Mouse (Mus musculus): Measurements from ENCODE around the gene Sh3bp5l.

Gene Sh3bp5l

GRCm38 (mm10) chr11:58330276-58331148, at the start of gene Sh3bp5l, which contains the start of gene Zfp672:
Gene Sh3bp5l, plus strand, starts transcription at chr11:58330724.
Gene Zfp672, minus strand, starts transcription at chr11:58330339.
- in situ Hi-C loops (cut with MboI, MseI) = loop anchor here (5.0 kb wide), 1 partner anchor 917 kb away; no protein-coding TSS in a partner anchor

- in situ Hi-C loops (cut with MboI, MseI) = no loop called here
Observed at GRCm38 (mm10) chr11:58281970-58282496, 48.5 kb upstream of the Sh3bp5l start.

- in situ Hi-C loops (cut with MboI, MseI) = no loop called here
Observed at GRCm38 (mm10) chr11:58282518-58282917, 48.0 kb upstream of the Sh3bp5l start.

- in situ Hi-C loops (cut with MboI, MseI) = loop anchor here (5.0 kb wide), 1 partner anchor 53 kb away; no protein-coding TSS in a partner anchor
Observed at GRCm38 (mm10) chr11:58289992-58290682, 40.4 kb upstream of the Sh3bp5l start.

- in situ Hi-C loops (cut with MboI, MseI) = loop anchor here (5.0 kb wide), 1 partner anchor 54 kb away; no protein-coding TSS in a partner anchor
Observed at GRCm38 (mm10) chr11:58290812-58291211, 39.7 kb upstream of the Sh3bp5l start.

- in situ Hi-C loops (cut with MboI, MseI) = loop anchor here (5.0 kb wide), 1 partner anchor 55 kb away; no protein-coding TSS in a partner anchor
Observed at GRCm38 (mm10) chr11:58292791-58293190, 37.7 kb upstream of the Sh3bp5l start.

GRCm38 (mm10) chr11:58297396-58297795, 33.1 kb upstream of the Sh3bp5l start:
- in situ Hi-C loops (cut with MboI, MseI) = no loop called here

- in situ Hi-C loops (cut with MboI, MseI) = no loop called here
Observed at GRCm38 (mm10) chr11:58301057-58301456, 29.5 kb upstream of the Sh3bp5l start.

- in situ Hi-C loops (cut with MboI, MseI) = no loop called here
Observed at GRCm38 (mm10) chr11:58301837-58302754, 28.4 kb upstream of the Sh3bp5l start.

- in situ Hi-C loops (cut with MboI, MseI) = no loop called here
Observed at GRCm38 (mm10) chr11:58302774-58303445, 27.6 kb upstream of the Sh3bp5l start.

GRCm38 (mm10) chr11:58303594-58303993, 26.9 kb upstream of the Sh3bp5l start:
- in situ Hi-C loops (cut with MboI, MseI) = no loop called here

GRCm38 (mm10) chr11:58305299-58305698, 25.2 kb upstream of the Sh3bp5l start:
- in situ Hi-C loops (cut with MboI, MseI) = loop anchor here (5.0 kb wide), 1 partner anchor 133 kb away; the partner anchor contains the start of gene Mrpl22

- in situ Hi-C loops (cut with MboI, MseI) = loop anchor here (5.0 kb wide), 1 partner anchor 135 kb away; the partner anchor contains the start of gene Mrpl22
Observed at GRCm38 (mm10) chr11:58306860-58307308, 23.6 kb upstream of the Sh3bp5l start, which contains the start of gene Zfp692. Gene Zfp692, plus strand, starts transcription at chr11:58307069.

- in situ Hi-C loops (cut with MboI, MseI) = loop anchor here (5.0 kb wide), 1 partner anchor 135 kb away; the partner anchor contains the start of gene Mrpl22
Observed at GRCm38 (mm10) chr11:58307411-58308080, 23.0 kb upstream of the Sh3bp5l start.

- in situ Hi-C loops (cut with MboI, MseI) = loop anchor here (5.0 kb wide), 1 partner anchor 136 kb away; the partner anchor contains the start of gene Mrpl22
Observed at GRCm38 (mm10) chr11:58308661-58309060, 21.9 kb upstream of the Sh3bp5l start.

GRCm38 (mm10) chr11:58314069-58314468, 16.5 kb upstream of the Sh3bp5l start:
- in situ Hi-C loops (cut with MboI, MseI) = no loop called here

GRCm38 (mm10) chr11:58315536-58316168, 14.9 kb upstream of the Sh3bp5l start:
- in situ Hi-C loops (cut with MboI, MseI) = no loop called here

- in situ Hi-C loops (cut with MboI, MseI) = no loop called here
Observed at GRCm38 (mm10) chr11:58316344-58316743, 14.2 kb upstream of the Sh3bp5l start.
